Mouse (Mus musculus) C2C12 (cell line): ENCODE measurements around the gene Adpgk. TPM values are rescaled to one million over a fixed set of nuclear protein-coding genes. Genes with fewer than 3 reads are reported as not detected.

Source experiments
- H3K27me3 ChIP-seq: one replicate; pipeline ENCODE4 v1.6.1; 2011; ENCODE audit not compliant: control insufficient read depth, insufficient read depth, insufficient read length
- H3K36me3 ChIP-seq: one replicate; pipeline ENCODE4 v1.6.1; 2011; ENCODE audit not compliant: control insufficient read depth, insufficient read depth
- H3K4me3 ChIP-seq: one replicate; pipeline ENCODE4 v1.5.1; 2011; ENCODE audit warnings: mild to moderate bottlenecking, control low read depth; ENCODE audit not compliant: poor library complexity, insufficient read depth, severe bottlenecking
- H3K79me2 ChIP-seq: one replicate; pipeline ENCODE4 v1.6.1; 2011; ENCODE audit not compliant: control insufficient read depth, insufficient read depth
- H3K79me3 ChIP-seq: one replicate; pipeline ENCODE4 v1.6.1; 2011; ENCODE audit warnings: low read depth, control low read depth
- H3ac ChIP-seq: one replicate; pipeline ENCODE3; 2011; ENCODE audit warnings: low read depth; ENCODE audit not compliant: control insufficient read depth, insufficient read length
- CEBPB ChIP-seq: IDR thresholded peaks from one replicate; pipeline ENCODE4 v1.6.1; 2011; ENCODE audit warnings: low read depth, mild to moderate bottlenecking, control low read depth, moderate library complexity
- CTCF ChIP-seq: IDR thresholded peaks from one replicate; pipeline ENCODE4 v1.5.1; 2011; ENCODE audit not compliant: control insufficient read depth, insufficient read depth, insufficient read length
- FOSL1 ChIP-seq: IDR thresholded peaks from one replicate; pipeline ENCODE4 v1.8.0; 2011; ENCODE audit warnings: mild to moderate bottlenecking, low read length; ENCODE audit not compliant: poor library complexity, insufficient read depth, severe bottlenecking
- MAX ChIP-seq: IDR thresholded peaks from one replicate; pipeline ENCODE4 v1.6.1; 2011; ENCODE audit warnings: mild to moderate bottlenecking, control low read depth
- MYOD1 ChIP-seq: IDR thresholded peaks from one replicate; pipeline ENCODE4 v1.6.1; 2011; ENCODE audit warnings: low read depth; ENCODE audit not compliant: control insufficient read depth, insufficient read length
- MYOG ChIP-seq: IDR thresholded peaks from one replicate; pipeline ENCODE4 v1.6.1; 2011; ENCODE audit not compliant: control insufficient read depth, insufficient read length; ENCODE audit errors: extremely low read depth
- USF1 ChIP-seq: IDR thresholded peaks from one replicate; pipeline ENCODE4 v1.6.1; 2011; ENCODE audit warnings: low read depth, mild to moderate bottlenecking, control low read depth, moderate library complexity
- polyA plus RNA-seq: library from polyadenylated mRNA; unstranded; fragments of >200 nt; fragmentation: generic; extraction: Trizol; gene quantifications from one replicate; pipeline ENCODE4 v1.2.1, GENCODE M21; 2012; ENCODE audit warnings: missing spikeins

Gene Adpgk
- polyA plus RNA-seq, 1 experiment = 28.7 TPM

DNA sequence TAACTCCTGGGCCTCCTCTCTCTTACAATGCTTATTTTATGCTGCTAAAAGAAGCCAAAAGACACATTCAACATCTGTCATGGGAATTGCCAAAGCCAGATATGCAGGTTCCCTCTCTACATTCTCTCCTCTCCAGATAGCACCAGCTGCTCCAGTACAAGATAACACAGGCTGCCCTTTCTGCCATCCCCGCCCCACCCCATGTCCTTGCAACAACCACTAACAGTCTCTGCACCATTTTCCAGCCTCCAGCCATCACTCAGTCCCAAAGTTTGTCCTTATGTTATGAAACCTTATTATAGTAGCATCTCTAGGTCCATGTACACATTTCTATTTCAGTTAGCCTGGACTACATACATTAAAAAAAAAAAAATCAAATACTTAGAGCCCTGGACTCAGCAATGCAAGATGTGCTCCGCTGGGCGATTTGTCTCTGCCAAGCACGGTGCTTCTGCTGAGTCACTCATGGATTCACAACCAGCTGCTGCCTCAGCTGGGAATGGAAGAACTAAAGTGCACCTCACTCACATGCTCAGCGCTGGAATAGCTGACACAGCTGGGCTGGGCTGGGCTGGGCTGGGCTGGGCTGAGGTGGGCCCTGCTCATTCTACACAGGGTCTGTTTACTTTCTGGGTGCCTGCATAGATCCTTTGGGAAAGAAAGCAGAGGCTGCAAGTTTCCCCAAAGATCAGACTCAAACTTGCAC, 36.5 kb upstream of the Adpgk start:
- Histone ChIP-seq H3K4me3 (no peak overlapping the region), H3ac (no peak overlapping the region), H3K79me3 (no peaks in the 10 kb centered on the region), H3K27me3 (no peaks in the 10 kb centered on the region), H3K36me3 (no peaks in the 10 kb centered on the region), H3K79me2 (no peaks in the 10 kb centered on the region)
- TF ChIP-seq CTCF (no peak), CEBPB (no peak), USF1 (no peak), MAX (no peak), MYOG (no peak), MYOD1 (no peak), FOSL1 (no peak)

DNA sequence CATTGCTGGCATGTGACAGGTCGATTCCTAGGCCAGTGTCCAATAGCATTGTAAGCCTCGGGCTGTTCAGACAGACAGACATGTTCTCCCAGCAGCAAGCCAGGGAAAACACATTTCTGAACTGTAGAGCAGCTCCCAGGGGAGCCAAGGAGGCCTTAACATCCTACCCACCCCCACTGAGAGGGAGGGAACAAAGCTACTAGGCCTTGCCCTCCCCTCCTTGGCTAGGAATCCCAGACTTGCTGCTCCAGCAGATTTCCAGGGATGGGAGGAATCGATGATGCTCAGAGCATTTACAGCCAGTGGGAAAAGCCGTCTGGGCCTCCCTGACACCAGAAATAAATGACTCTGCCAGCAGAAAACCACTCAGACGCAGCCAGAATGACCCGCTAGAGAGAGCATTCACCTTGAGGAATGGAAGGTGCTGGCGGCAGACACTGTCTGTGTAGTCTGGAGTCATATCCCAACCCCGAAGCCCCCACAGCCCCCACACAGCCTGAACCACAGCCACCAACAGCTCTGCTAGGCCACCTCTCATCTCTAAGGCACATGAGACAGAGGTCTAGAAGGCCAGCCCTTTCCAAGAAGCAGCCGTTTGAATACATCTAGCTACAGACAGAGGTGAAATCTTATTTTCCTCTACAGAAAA, 31.4 kb upstream of the Adpgk start:
- no peak overlapping the region for H3K4me3 ChIP-seq
- TF ChIP-seq CEBPB = no peak
- TF ChIP-seq USF1 = no peak
- no peak for TF ChIP-seq MYOG
- no peaks in the 10 kb centered on the region for H3K36me3 ChIP-seq
- H3K79me3 ChIP-seq = no peaks in the 10 kb centered on the region
- no peaks in the 10 kb centered on the region for H3K79me2 ChIP-seq
- no peak overlapping the region for H3ac ChIP-seq
- no peaks in the 10 kb centered on the region for H3K27me3 ChIP-seq

DNA sequence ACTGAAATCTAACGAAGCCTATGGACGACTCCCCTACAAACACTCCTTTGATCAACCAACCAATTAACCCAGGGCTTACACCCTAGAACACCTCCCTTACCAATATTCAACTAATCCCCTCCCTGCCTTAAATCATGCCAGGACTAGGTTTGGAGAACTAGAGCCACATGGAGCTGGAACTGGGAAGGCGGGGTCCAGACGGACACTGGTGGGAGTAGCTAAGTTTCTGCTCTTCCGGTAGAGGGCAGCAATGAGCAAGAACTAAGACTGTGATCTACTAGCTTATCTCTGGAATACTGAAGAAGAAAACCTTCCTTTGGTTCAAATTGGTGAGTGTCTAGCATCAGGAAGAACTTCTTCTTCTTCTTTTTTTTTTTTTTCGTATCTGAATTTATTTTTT, 25.0 kb upstream of the Adpgk start:
- TF ChIP-seq MYOG = no peak
- no peak for TF ChIP-seq USF1
- TF ChIP-seq MYOD1 = no peak
- no peak for TF ChIP-seq FOSL1
- TF ChIP-seq CTCF = no peak
- no peak for TF ChIP-seq MAX
- TF ChIP-seq CEBPB = no peak
- Histone ChIP-seq H3K79me3 (no peaks in the 10 kb centered on the region), H3K27me3 (no peaks in the 10 kb centered on the region), H3K4me3 (no peak overlapping the region), H3ac (no peak overlapping the region), H3K79me2 (no peaks in the 10 kb centered on the region), H3K36me3 (no peaks in the 10 kb centered on the region)

DNA sequence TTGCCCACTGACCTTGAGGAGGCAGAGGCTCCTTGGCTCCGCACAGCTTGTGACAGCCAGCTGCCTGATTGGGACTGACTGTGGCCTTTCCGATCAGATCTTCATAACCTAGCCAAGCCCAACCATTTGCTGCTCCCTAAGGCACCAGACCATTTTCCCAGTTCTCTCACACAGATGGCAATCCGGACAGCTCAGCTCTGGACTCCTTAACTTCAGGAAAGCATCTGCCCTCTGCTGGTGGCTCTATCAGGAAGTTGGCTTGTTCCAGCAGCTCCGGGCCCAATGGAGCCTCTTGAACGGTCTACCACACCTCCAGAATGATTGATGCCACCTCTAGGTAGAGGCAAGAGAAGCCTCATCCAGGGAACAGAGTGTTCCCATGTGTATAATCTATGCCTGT, 21.6 kb upstream of the Adpgk start:
- Histone ChIP-seq H3K27me3 (no peaks in the 10 kb centered on the region), H3ac (no peak overlapping the region), H3K36me3 (no peaks in the 10 kb centered on the region), H3K79me3 (no peaks in the 10 kb centered on the region), H3K4me3 (no peak overlapping the region), H3K79me2 (no peaks in the 10 kb centered on the region)
- no peak for TF ChIP-seq FOSL1
- TF ChIP-seq MYOG = no peak
- TF ChIP-seq USF1 = no peak
- TF ChIP-seq CTCF = no peak
- TF ChIP-seq CEBPB = no peak
- TF ChIP-seq MYOD1 = no peak
- no peak for TF ChIP-seq MAX

DNA sequence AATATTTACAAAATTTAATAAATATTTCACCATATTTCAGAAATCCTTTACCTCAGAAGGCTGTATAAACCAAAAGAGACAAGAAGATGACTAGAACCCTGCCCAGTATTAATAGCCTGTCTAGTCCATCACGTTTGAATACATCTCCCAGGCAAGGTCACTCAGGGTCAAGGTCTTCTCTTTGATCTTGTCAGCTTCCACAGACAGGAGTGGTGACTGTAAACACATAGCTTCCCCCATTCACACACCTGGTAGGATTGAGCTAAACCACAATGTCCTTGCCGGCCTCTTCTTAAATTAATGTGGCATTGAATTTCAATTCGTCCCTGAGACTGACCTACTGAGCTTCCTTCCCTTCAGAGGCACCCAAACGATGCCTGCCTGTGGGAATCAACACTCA, 20.3 kb upstream of the Adpgk start:
- H3ac ChIP-seq = no peak overlapping the region
- H3K27me3 ChIP-seq = no peaks in the 10 kb centered on the region
- no peaks in the 10 kb centered on the region for H3K79me3 ChIP-seq
- no peak overlapping the region for H3K4me3 ChIP-seq
- no peaks in the 10 kb centered on the region for H3K36me3 ChIP-seq
- TF ChIP-seq CTCF (no peak), CEBPB (no peak), MYOG (no peak)
- no peaks in the 10 kb centered on the region for H3K79me2 ChIP-seq

DNA sequence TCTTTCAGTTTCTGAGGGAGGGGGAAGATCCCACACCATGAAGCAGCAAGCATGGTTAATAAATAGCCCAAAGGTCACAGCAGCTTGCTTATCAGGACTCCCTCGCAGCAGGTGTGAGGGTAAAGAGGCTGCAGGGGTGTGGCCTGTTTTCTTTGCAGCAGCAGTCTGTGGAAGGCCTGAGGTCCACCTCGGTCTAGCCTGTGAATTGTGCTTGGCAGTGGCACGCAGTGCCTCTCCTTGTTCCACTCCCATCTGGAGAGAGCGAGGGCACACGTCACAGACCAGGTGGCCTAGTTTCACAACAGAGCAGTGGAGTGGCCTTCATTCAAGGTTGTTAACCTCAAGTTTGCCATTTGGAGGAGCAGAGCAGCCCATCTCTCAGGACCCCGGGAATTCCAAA, 19.6 kb upstream of the Adpgk start:
- Histone ChIP-seq H3K4me3 (no peak overlapping the region), H3K79me2 (no peaks in the 10 kb centered on the region), H3K27me3 (no peaks in the 10 kb centered on the region), H3ac (no peak overlapping the region), H3K79me3 (no peaks in the 10 kb centered on the region), H3K36me3 (no peaks in the 10 kb centered on the region)
- TF ChIP-seq FOSL1 (no peak), CTCF (no peak)
